ENCODE assay signal across 13 mouse cellular contexts in genomic region chr15:95836646-95837434, GRCm38 (mm10). TPM values are rescaled to one million over a fixed set of nuclear protein-coding genes. Genes with fewer than 3 reads are reported as not detected.
DNase-seq lines count a peak whose midpoint lies in the region; ATAC-seq and TF ChIP-seq lines count a peak whose summit lies in the region.
"Had no signal": no experiment of that assay in that cellular context is flagged by ENCODE, and none has a peak within 500 bp of the region (broad histone marks: within the 10 kb centered on the region; RNA-seq: fewer than 3 reads in every experiment).

No protein-coding gene starts in this region.

- peaks cover 39% of the 10 kb centered on the region for H3K4me1 ChIP-seq in embryonic facial prominence, embryonic 13.5 days

- H3K27me3 ChIP-seq in embryonic facial prominence, embryonic 13.5 days, result no peaks in the 10 kb centered on the region
- H3K27me3 ChIP-seq: midbrain, embryonic 12.5 days had no signal

- H3K9me3 ChIP-seq in embryonic facial prominence, embryonic 13.5 days, result no peaks in the 10 kb centered on the region
- H3K9me3 ChIP-seq: midbrain, embryonic 12.5 days had no signal

- TF ChIP-seq CTCF in left cerebral cortex, adult 2 months (IDR thresholded peaks at IDR 0.05), result no peak; the same call in 1 of the 2 replicates

- H3K36me3 ChIP-seq in embryonic facial prominence, embryonic 13.5 days, result no peaks in the 10 kb centered on the region
- H3K36me3 ChIP-seq: midbrain, embryonic 12.5 days had no signal

- WGBS in embryonic facial prominence, embryonic 13.5 days, result 48% methylated on average over 13 of the region's 13 CpGs

- no peak overlapping the region for H3K9ac ChIP-seq in embryonic facial prominence, embryonic 13.5 days
- H3K9ac ChIP-seq: midbrain, embryonic 12.5 days had no signal

- intact Hi-C loops in left cerebral cortex, adult 2 months (cut with DNase I), result no loop called here

- peak; percentile 90 for DNase-seq in heart, adult 11 months
- no peak for DNase-seq in heart, adult 8-10 months (ENCODE audit: low spot score)
- DNase-seq in left cerebral cortex, adult 2 months (ENCODE audit: extremely low spot score in 1 of 2, low spot score in 2 of 2), result no peak
- no peak for DNase-seq in left cerebral cortex, adult 9 months (ENCODE audit: low spot score in 2 of 2)
- DNase-seq in lung, postnatal 25 days (ENCODE audit: low spot score), result peak; percentile 40
- DNase-seq in cerebellum, adult 8-10 months, result no peak
- DNase-seq in thymus, postnatal 25 days, result no peak
- DNase-seq: adrenal gland, postnatal 25 days; cerebellum, postnatal 14 days; gastrocnemius, postnatal 14 days had no signal

- no peak overlapping the region for H3K4me3 ChIP-seq in left cerebral cortex, adult 2 months
- no peak overlapping the region for H3K4me3 ChIP-seq in embryonic facial prominence, embryonic 13.5 days
- H3K4me3 ChIP-seq: erythroblast, embryonic 14.5 days; midbrain, embryonic 12.5 days had no signal

- H3K27ac ChIP-seq in left cerebral cortex, adult 2 months, result peak overlapping the region; percentile 11; the same call in 1 of the 2 replicates
- peak overlapping the region; percentile 40; the same call in 1 of the 2 replicates for H3K27ac ChIP-seq in embryonic facial prominence, embryonic 13.5 days
- H3K27ac ChIP-seq: midbrain, embryonic 12.5 days had no signal

- ATAC-seq in embryonic facial prominence, embryonic 13.5 days (ENCODE audit: insufficient number of reproducible peaks, insufficient read depth, low FRiP score, low TSS enrichment, low read depth), result no peak

- H3K4me2 ChIP-seq in embryonic facial prominence, embryonic 13.5 days, result no peak overlapping the region
- H3K4me2 ChIP-seq: midbrain, embryonic 12.5 days had no signal

RNA-seq across cellular contexts. Expression of gene Ano6, which starts 46.2 kb away (rescaled TPM):
- 10 to 100 TPM; 17.7 to 21.2 (median 19.1) TPM for total RNA-seq in heart, adult 8-10 months (2022)
- total RNA-seq in left cerebral cortex, adult 2 months (2021), result 10 to 100 TPM; 22.6 to 24.7 TPM
- polyA plus RNA-seq in embryonic facial prominence, embryonic 13.5 days (2015; fragmentation: Nextera tagmentation; extraction: Ambion mirVana), result 52.3 and 55.3 TPM in 2 replicates

Comparison
In these comparisons a context has a peak if more than half of its experiments do, and no peak if none do; other contexts are left out.
1. DNase-seq: peak in heart, adult 11 months (single experiment) and lung, postnatal 25 days (single experiment); none in heart, adult 8-10 months (single experiment), left cerebral cortex, adult 2 months (0 of 2), left cerebral cortex, adult 9 months (0 of 2), cerebellum, adult 8-10 months (single experiment) and thymus, postnatal 25 days (single experiment).